Mouse (Mus musculus) adrenal gland, adult 8-10 months (tissue): ENCODE measurements around the gene Npvf. TPM values are rescaled to one million over a fixed set of nuclear protein-coding genes. Genes with fewer than 3 reads are reported as not detected.
"Not testable (repeated sequence)": the region's sequence is repeated elsewhere in the genome, so short reads cannot be mapped to it uniquely, and the experiment has no call there.

Source experiments
- DNase-seq: peaks from one replicate; pipeline ENCODE4 v3.0.0; 2022
- total RNA-seq, 4 experiments: library from RNA; stranded (reverse); gene quantifications; 2 replicates each; pipeline ENCODE4 v1.2.4; 2022

Npvf gene
- total RNA-seq, 4 experiments from 2014 or later = not detected

GRCm38 (mm10) chr6:50639656-50640055 is 14.6 kb downstream of the Npvf start:
- DNase-seq = no peak

- DNase-seq = not testable (repeated sequence)
These were observed 28.1 kb downstream of the Npvf start for GRCm38 (mm10) chr6:50626170-50626569.

GRCm38 (mm10) chr6:50618273-50618672 is 36.0 kb downstream of the Npvf start:
- not testable (repeated sequence) for DNase-seq

GRCm38 (mm10) chr6:50601620-50602019 is 52.6 kb downstream of the Npvf start:
- DNase-seq = no peak

Other genes with a start within 250 kb of the Npvf start
- gene Osbpl3, start 198.2 kb downstream of the Npvf start, total RNA-seq = 100 to 1,000 TPM in 2 of 4 experiments, 10 to 100 TPM in 2; 50.9 to 211 (median 116) TPM
- gene Cycs, start 87.9 kb downstream of the Npvf start, total RNA-seq = 10 to 100 TPM; 19.3 to 32.5 (median 28.6) TPM
- gene 4921507P07Rik, start 57.8 kb downstream of the Npvf start, total RNA-seq = under 1 TPM; 0.15 to 0.23 (median 0.20) TPM